8 mouse cellular contexts compared by ENCODE assay signal in the genomic region with DNA sequence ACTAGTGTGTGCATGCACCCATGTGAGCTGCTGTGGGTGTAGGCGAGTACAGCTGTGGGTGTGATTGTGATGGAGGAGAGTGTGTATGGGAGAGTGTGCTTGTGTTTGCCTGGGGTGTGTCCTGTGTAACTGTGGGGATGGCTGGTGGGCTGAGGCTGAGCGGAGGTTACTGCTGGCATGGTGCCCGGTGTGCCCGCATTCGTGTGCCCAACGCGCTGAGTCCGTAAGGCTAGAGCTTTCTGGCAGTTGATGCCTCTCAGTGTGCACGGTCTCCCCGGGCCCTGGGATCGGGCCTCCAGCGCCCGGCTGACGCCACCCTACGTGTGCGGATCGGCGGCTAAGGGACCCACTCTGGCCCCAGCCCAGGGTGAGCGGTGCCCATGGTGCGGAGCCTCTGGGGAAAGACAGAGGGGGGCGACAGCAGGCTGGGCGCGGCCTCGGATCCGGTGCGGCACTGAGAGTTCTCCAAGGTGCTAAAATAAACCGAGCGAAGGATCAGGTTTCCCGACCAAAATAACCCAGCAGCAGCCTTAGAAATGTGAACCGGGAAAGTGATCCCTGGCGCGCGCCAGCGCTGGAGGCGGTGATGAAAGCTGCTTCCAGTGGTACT. TPM values are rescaled to one million over a fixed set of nuclear protein-coding genes. Genes with fewer than 3 reads are reported as not detected.
DNase-seq lines count a peak whose midpoint lies in the region; ATAC-seq and TF ChIP-seq lines count a peak whose summit lies in the region.

No protein-coding gene starts in this region.

- H3K4me3 ChIP-seq in hindbrain, postnatal 0 days (ENCODE audit: low read length): peak overlapping the region; percentile 18

- 0 out of 2 replicates have a peak, but pooled peaks have one; percentile 22 for ATAC-seq in hindbrain, postnatal 0 days

- 6% methylated on average over 35 of the region's 35 CpGs for WGBS in hindbrain, postnatal 0 days

- H3K27ac ChIP-seq in hindbrain, postnatal 0 days: no peak overlapping the region

- peak; percentile 47 to 59 for DNase-seq in kidney, postnatal 4 days
- DNase-seq in kidney, postnatal 14 days: no peak
- peak; percentile 79 for DNase-seq in brain, adult 2 months (ENCODE audit: low read depth, low spot score)
- DNase-seq in frontal cortex, postnatal 14 days (ENCODE audit: low spot score in 2 of 2): peak; percentile 24 to 33
- DNase-seq in hindbrain, postnatal 0 days (ENCODE audit: low spot score): peak; percentile 34
- DNase-seq in mesoderm, embryonic 11.5 days (ENCODE audit: low read depth, low spot score): peak; percentile 61
- DNase-seq in telencephalon, adult 2 months (ENCODE audit: low read depth, low spot score): peak; percentile 67
- no peak for DNase-seq in urinary bladder, postnatal 36 days (ENCODE audit: low spot score in 2 of 2)

- no peak for TF ChIP-seq CTCF in hindbrain, postnatal 0 days (IDR thresholded peaks at IDR 0.05; ENCODE audit: low read depth)

- H3K9me3 ChIP-seq in hindbrain, postnatal 0 days (ENCODE audit: low read length): no peaks in the 10 kb centered on the region

- peaks cover 11% of the 10 kb centered on the region; the same call in 1 of the 2 replicates for H3K4me1 ChIP-seq in hindbrain, postnatal 0 days (ENCODE audit: insufficient read depth, low read length)

- no peaks in the 10 kb centered on the region for H3K36me3 ChIP-seq in hindbrain, postnatal 0 days (ENCODE audit: insufficient read depth, low read length)

- peak overlapping the region; percentile 56 for H3K4me2 ChIP-seq in hindbrain, postnatal 0 days (ENCODE audit: low read depth, low read length)

- peak overlapping the region; percentile 38 for H3K9ac ChIP-seq in hindbrain, postnatal 0 days (replicated peaks; ENCODE audit: low read length)

- no peaks in the 10 kb centered on the region for H3K27me3 ChIP-seq in hindbrain, postnatal 0 days (ENCODE audit: insufficient read depth, low read length)

RNA-seq across cellular contexts. Expression of a gene that starts 3.8 kb away (rescaled TPM):
- 0.83 and 1.3 TPM in 2 replicates for total RNA-seq in hindbrain, postnatal 0 days (2014; rRNA removed)
- 0.21 and 0.39 TPM in 2 replicates for polyA plus RNA-seq in hindbrain, postnatal 0 days (2015; fragmentation: Nextera tagmentation; extraction: Ambion mirVana)

RNA-seq across cellular contexts. Expression of a gene that starts 6.9 kb away (rescaled TPM):
- total RNA-seq in hindbrain, postnatal 0 days (2014; rRNA removed): 39.2 and 50.5 TPM in 2 replicates
- polyA plus RNA-seq in hindbrain, postnatal 0 days (2015; fragmentation: Nextera tagmentation; extraction: Ambion mirVana): 28.2 and 28.3 TPM in 2 replicates

Comparison
In these comparisons a context has a peak if more than half of its experiments do, and no peak if none do; other contexts are left out.
1. DNase-seq: peak in kidney, postnatal 4 days (2 of 2), brain, adult 2 months (single experiment), frontal cortex, postnatal 14 days (2 of 2), hindbrain, postnatal 0 days (single experiment), mesoderm, embryonic 11.5 days (single experiment) and telencephalon, adult 2 months (single experiment); none in kidney, postnatal 14 days (single experiment) and urinary bladder, postnatal 36 days (0 of 2).